Mouse (Mus musculus) lung, embryonic 14.5 days (tissue): ENCODE data around the gene 1700017B05Rik. TPM values are rescaled to one million over a fixed set of nuclear protein-coding genes. Genes with fewer than 3 reads are reported as not detected.

Experiments used
- ATAC-seq: fragments of 200-750 bp; cut with Nextera tagmentation; 2 replicates; pipeline ENCODE4 v1.8.0; 2017; ENCODE audit warnings: mild to moderate bottlenecking, moderate TSS enrichment, moderate library complexity; ENCODE audit not compliant: insufficient read depth
- DNase-seq: peaks from one replicate; pipeline ENCODE4 v3.0.0-alpha.2; 2015
- H3K27ac ChIP-seq: fragments of 300-500 bp; sonication (generic); 2 replicates; pipeline ENCODE4 v1.5.1; 2014; ENCODE audit warnings: low read depth, mild to moderate bottlenecking, moderate library complexity
- H3K27me3 ChIP-seq: fragments of 300-500 bp; sonication (generic); 2 replicates; pipeline ENCODE4 v1.6.1; 2014; ENCODE audit warnings: low read length, control low read depth; ENCODE audit not compliant: insufficient read depth
- H3K36me3 ChIP-seq: fragments of 300-500 bp; sonication (generic); 2 replicates; pipeline ENCODE4 v1.6.1; 2014; ENCODE audit warnings: control low read depth; ENCODE audit not compliant: insufficient read depth
- H3K4me1 ChIP-seq: fragments of 300-500 bp; sonication (generic); 2 replicates; pipeline ENCODE4 v1.6.1; 2014; ENCODE audit warnings: antibody characterized with exemption, control low read depth; ENCODE audit not compliant: insufficient read depth
- H3K4me2 ChIP-seq: fragments of 300-500 bp; sonication (generic); 2 replicates; pipeline ENCODE4 v1.6.1; 2014; ENCODE audit warnings: mild to moderate bottlenecking
- H3K4me3 ChIP-seq: fragments of 300-500 bp; sonication (generic); 2 replicates; pipeline ENCODE4 v1.5.1; 2014; ENCODE audit warnings: low read depth, low read length
- H3K9ac ChIP-seq: fragments of 300-500 bp; sonication (generic); 2 replicates; pipeline ENCODE4 v1.6.1; 2014
- H3K9me3 ChIP-seq: fragments of 300-500 bp; sonication (generic); 2 replicates; pipeline ENCODE4 v1.6.1; 2016; ENCODE audit warnings: low read depth, low read length, control low read depth
- CTCF ChIP-seq: IDR thresholded peaks from 2 replicates; pipeline ENCODE4 v1.5.1; 2016; ENCODE audit warnings: antibody characterized with exemption, low read depth
- WGBS: fragments of 180-500 bp; shearing (Covaris S2); extraction: QIAGEN DNeasy Blood & Tissue Kit; methylation state at CpG from one replicate; pipeline ENCODE4 v1.1.7; 2014; 5-methylcytosine and 5-hydroxymethylcytosine counted together
- polyA plus RNA-seq: library from polyadenylated mRNA; unstranded; fragments of >200 nt; fragmentation: Nextera tagmentation; extraction: Ambion mirVana; gene quantifications from 2 replicates; pipeline ENCODE4 v1.2.1, GENCODE M21; 2014

The 1700017B05Rik gene
- polyA plus RNA-seq, 1 experiment from 2014 or later, result 25.6 TPM

DNA sequence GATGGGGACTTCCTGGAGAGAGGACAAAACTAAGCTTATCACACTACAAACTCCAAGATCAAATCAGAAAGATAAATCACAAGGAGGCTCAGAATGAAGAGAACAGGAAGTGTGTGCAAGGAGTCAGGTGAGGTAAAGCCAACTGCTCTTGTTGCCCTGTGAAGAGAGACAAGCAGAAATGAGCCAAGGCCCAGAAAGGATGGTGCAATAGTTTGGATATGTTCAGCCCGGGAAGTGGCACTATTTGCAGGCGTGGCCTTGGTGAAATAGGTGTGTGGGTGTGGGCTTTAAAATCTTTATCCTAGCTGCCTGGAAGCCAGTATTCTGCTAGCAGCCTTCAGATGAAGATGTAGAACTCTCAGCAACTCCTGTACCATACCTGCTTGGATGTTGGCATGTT, 38.4 kb upstream of the 1700017B05Rik start:
- no peak for ATAC-seq
- Histone ChIP-seq H3K4me2 (no peak overlapping the region), H3K4me1 (no peaks in the 10 kb centered on the region), H3K36me3 (no peaks in the 10 kb centered on the region), H3K9ac (no peak overlapping the region), H3K27me3 (no peaks in the 10 kb centered on the region), H3K9me3 (no peaks in the 10 kb centered on the region), H3K4me3 (no peak overlapping the region), H3K27ac (no peak overlapping the region)
- WGBS, result 76% methylated on average over 2 of the region's 2 CpGs
- no peak for DNase-seq
- TF ChIP-seq CTCF, result no peak

GRCm38 (mm10) chr9:57299790-57300477, 37.5 kb upstream of the 1700017B05Rik start:
- 59% methylated on average over 6 of the region's 6 CpGs for WGBS
- Histone ChIP-seq H3K9me3 (no peaks in the 10 kb centered on the region), H3K9ac (no peak overlapping the region), H3K36me3 (no peaks in the 10 kb centered on the region), H3K27ac (no peak overlapping the region), H3K4me1 (no peaks in the 10 kb centered on the region), H3K4me3 (no peak overlapping the region), H3K4me2 (no peak overlapping the region), H3K27me3 (no peaks in the 10 kb centered on the region)
- peak; percentile 41 for ATAC-seq
- no peak for DNase-seq
- no peak for TF ChIP-seq CTCF

DNA sequence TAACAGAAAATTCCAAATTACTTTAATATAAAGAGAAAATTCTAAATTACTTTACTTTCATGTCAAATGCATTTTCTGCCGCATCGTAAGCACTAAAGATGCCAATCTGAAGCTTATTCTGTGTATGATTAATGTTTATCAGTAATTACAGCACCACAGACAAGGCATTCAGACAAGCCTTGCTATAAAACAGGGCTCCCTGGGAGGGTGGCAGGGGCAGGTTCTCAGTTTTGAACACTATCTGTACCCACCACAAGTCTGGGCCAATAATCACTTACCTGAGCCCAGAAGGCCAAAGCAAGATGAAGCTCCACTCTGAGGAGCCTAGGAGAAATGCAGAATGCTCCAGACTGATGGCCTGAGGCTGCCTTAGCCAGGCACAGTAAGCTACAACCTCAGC, 35.5 kb upstream of the 1700017B05Rik start:
- DNase-seq (no peak), ATAC-seq (no peak)
- H3K27me3 ChIP-seq, result no peaks in the 10 kb centered on the region
- H3K36me3 ChIP-seq, result no peaks in the 10 kb centered on the region
- H3K4me3 ChIP-seq, result no peak overlapping the region
- WGBS, result 91% methylated on average over 2 of the region's 2 CpGs
- no peak for TF ChIP-seq CTCF
- no peaks in the 10 kb centered on the region for H3K4me1 ChIP-seq
- no peak overlapping the region for H3K27ac ChIP-seq
- H3K9me3 ChIP-seq, result no peaks in the 10 kb centered on the region
- no peak overlapping the region for H3K9ac ChIP-seq
- H3K4me2 ChIP-seq, result no peak overlapping the region

- Histone ChIP-seq H3K4me3 (no peak overlapping the region), H3K9me3 (no peaks in the 10 kb centered on the region), H3K4me2 (no peak overlapping the region), H3K4me1 (no peaks in the 10 kb centered on the region), H3K36me3 (no peaks in the 10 kb centered on the region), H3K27ac (no peak overlapping the region), H3K9ac (no peak overlapping the region), H3K27me3 (no peaks in the 10 kb centered on the region)
- WGBS, result 61% methylated on average over 8 of the region's 8 CpGs
- TF ChIP-seq CTCF, result no peak
- DNase-seq, result peak; percentile 30
- no peak for ATAC-seq
Observed at GRCm38 (mm10) chr9:57296277-57296676, 33.9 kb upstream of the 1700017B05Rik start.

DNA sequence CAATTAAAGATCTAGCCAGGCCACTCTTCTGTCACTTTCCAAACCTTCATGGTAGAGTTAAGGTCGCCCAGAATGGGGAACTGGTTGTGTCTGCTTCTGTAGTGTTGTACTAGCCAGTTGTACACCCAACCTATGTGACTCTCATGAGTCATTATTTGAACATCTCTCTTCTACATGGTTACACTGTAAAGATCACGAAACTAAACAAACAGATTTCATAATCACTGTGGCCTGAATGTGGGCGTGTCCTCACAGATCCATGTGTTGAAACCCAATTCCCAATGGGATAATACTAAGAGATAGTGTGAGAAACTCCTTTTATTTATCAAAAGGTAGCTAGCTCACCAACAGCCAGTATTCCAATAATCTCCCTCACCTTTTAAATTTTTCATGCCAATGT, 33.3 kb upstream of the 1700017B05Rik start:
- H3K9ac ChIP-seq, result no peak overlapping the region
- ATAC-seq (no peak), DNase-seq (no peak)
- H3K9me3 ChIP-seq, result no peaks in the 10 kb centered on the region
- H3K4me2 ChIP-seq, result no peak overlapping the region
- 67% methylated on average over 3 of the region's 3 CpGs for WGBS
- no peaks in the 10 kb centered on the region for H3K36me3 ChIP-seq
- no peak overlapping the region for H3K27ac ChIP-seq
- H3K27me3 ChIP-seq, result no peaks in the 10 kb centered on the region
- H3K4me3 ChIP-seq, result no peak overlapping the region
- TF ChIP-seq CTCF, result no peak
- H3K4me1 ChIP-seq, result no peaks in the 10 kb centered on the region

DNA sequence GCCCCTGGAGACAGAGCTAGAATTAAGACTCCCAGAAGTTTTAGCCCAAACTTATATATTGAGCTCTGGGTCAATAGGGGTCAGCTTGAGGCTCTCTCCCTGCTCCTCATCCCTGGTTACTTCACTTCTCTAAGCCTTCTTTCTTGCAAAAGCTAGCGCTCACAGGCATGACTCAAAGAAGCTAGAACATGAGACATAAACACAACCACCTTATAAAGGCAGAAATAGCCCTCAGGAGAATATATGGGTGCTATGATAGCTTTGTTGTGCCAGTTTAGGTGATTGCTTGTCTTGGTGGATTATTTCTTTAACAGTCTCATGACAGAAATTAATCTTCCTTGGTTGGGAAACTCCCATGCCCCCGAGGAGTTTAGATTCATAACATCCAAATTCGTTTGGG, 32.5 kb upstream of the 1700017B05Rik start:
- no peaks in the 10 kb centered on the region for H3K36me3 ChIP-seq
- ATAC-seq, result no peak
- H3K4me3 ChIP-seq, result no peak overlapping the region
- no peaks in the 10 kb centered on the region for H3K9me3 ChIP-seq
- no peak for TF ChIP-seq CTCF
- no peak overlapping the region for H3K27ac ChIP-seq
- no peak overlapping the region for H3K4me2 ChIP-seq
- no peaks in the 10 kb centered on the region for H3K27me3 ChIP-seq
- H3K9ac ChIP-seq, result no peak overlapping the region
- H3K4me1 ChIP-seq, result no peaks in the 10 kb centered on the region
- DNase-seq, result no peak
- 76% methylated on average over 3 of the region's 3 CpGs for WGBS

GRCm38 (mm10) chr9:57287183-57287582, 24.8 kb upstream of the 1700017B05Rik start:
- 69% methylated on average over 6 of the region's 6 CpGs for WGBS
- H3K9ac ChIP-seq, result no peak overlapping the region

More at GRCm38 (mm10) chr9:57287183-57287582, 24.8 kb upstream of the 1700017B05Rik start:
- H3K27ac ChIP-seq, result no peak overlapping the region
- no peak for TF ChIP-seq CTCF
- no peaks in the 10 kb centered on the region for H3K9me3 ChIP-seq
- H3K4me2 ChIP-seq, result no peak overlapping the region
- H3K27me3 ChIP-seq, result no peaks in the 10 kb centered on the region
- no peaks in the 10 kb centered on the region for H3K36me3 ChIP-seq
- ATAC-seq (no peak), DNase-seq (no peak)
- peaks cover 10% of the 10 kb centered on the region for H3K4me1 ChIP-seq
- H3K4me3 ChIP-seq, result no peak overlapping the region
